Mouse (Mus musculus): ENCODE data around the gene Mup19.
"Not testable (repeated sequence)": the region's sequence is repeated elsewhere in the genome, so short reads cannot be mapped to it uniquely, and the experiment has no call there.

Gene Mup19

DNA sequence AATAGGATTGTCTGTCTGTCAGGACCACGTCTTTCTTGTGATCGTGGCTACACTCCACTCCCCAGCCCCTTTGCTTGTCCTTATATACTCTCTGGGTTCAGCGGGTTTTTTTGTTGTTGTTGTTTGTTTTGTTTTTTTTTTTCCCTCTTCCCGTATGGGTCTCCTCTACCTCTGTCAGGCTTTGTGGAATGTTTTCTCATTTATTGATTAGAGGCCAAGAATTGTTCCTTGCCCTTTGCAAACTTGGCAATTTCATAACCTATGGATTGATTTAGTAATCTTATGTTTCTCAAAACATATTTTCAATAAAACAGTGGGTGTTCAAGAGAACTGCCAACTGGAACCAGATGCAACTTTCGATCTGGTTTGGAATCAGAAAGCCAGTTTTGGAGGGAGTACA, at the start of gene Mup19:
Mup19 (minus strand) TSS at position 101 of the 400 bp plus-strand sequence.
- DNase-seq (ENCODE audit: low read depth, low spot score) = not testable (repeated sequence)

DNA sequence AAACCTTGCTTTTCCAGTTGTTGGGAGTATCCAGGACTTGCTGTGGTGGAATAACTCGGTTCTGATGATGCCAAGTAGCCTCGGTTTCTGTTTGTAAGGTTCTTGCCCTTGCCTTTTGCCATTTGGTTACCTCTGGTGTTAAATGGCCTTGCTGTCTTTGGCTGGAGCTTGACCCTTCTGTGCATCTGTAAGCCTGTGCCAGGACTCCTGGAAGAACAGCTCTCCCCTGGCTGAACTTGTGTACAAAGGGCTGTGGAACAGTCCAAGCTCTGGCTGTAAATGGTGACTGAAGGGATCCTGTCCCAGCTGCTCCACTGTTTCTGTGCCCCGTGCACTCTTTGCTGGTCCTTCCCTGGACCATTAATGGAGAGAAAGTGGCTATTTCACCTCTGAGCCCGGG, 47.1 kb upstream of the Mup19 start:
- DNase-seq (ENCODE audit: low read depth, low spot score) = no peak

DNA sequence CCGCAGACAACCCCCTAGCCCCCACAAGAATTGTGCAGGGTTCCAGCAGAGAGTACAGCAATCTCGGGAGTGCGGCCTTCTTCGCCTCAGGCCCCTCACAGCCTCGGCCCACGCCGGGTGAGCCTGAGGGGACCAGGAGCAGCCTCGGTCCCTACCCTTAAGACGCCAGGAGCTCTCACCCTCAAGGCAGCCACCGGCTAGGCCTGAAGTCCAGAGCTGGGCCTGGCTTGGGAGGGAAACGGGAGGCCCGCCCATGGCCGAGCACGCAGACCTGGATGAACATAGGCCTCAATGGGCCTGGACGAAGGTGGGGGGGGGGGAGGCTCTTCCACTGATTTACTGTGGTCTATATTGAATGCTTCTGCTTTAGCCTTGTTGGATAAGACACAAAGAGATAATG, 41.1 kb upstream of the Mup19 start:
- DNase-seq (ENCODE audit: low read depth, low spot score) = no peak

GRCm38 (mm10) chr4:61822541-61822940, 40.5 kb upstream of the Mup19 start:
- not testable (repeated sequence) for DNase-seq (ENCODE audit: low read depth, low spot score)

DNA sequence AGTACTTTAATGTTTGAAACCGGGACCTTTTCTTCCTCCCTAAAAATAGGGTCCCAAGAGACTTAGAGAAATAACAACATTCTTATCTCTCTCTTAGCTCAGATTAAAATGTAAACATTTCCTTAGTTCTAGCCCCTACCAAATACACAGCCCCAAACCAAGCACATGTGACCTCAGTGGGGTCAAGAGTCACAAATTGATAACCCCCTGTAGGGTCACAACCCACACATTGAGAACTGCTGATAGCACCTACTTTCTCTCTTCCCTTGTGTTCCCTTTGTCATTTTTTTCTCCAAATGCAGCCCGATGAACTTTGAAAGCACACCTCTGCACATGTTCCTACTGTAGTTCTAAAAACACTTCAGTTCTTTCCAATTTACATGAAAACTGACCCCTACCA, 33.5 kb upstream of the Mup19 start:
- no peak for DNase-seq (ENCODE audit: low read depth, low spot score)

DNA sequence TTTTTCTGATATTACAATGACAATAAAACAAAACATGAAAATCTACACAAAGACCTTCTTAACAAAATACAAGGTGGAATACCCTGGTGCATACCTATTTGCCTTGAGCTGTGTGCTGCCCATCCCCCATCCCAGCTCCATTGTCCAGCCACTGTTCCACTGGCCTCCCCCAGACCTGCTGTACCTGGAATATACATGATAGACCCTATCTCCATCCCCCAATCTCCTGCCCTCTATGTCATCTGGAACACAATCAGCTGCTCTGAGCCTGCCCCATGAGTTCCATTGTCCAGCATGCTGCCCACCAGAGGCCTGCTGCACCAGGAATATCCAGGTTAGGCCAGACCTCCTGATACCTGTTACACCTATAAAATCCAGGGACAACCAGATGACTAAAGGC, 31.4 kb upstream of the Mup19 start:
- no peak for DNase-seq (ENCODE audit: low read depth, low spot score)

- not testable (repeated sequence) for DNase-seq (ENCODE audit: low read depth, low spot score)
Measured at GRCm38 (mm10) chr4:61811193-61811592, 29.1 kb upstream of the Mup19 start.

DNA sequence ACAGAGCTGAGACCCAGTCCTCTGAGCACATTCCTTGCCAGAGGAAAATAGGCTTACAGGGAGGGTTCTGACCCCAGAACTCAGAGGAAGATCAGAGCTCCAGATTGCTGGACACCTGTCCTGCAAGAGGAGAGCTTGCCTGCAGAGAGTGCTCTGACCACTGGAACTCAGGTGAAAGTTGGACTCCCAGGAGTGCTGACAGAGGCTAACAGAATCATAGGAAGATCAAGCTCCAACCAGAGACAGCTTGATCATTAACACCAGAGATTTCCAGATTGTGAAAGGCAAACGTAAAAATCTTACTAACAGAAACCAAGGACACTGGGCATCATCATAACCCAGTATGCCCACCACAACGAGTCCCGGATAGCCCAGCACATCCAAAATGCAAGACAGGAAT, 26.9 kb upstream of the Mup19 start:
- DNase-seq (ENCODE audit: low read depth, low spot score) = not testable (repeated sequence)

- DNase-seq (ENCODE audit: low read depth, low spot score) = not testable (repeated sequence)
Measured at GRCm38 (mm10) chr4:61789699-61790098, 7.6 kb upstream of the Mup19 start.

DNA sequence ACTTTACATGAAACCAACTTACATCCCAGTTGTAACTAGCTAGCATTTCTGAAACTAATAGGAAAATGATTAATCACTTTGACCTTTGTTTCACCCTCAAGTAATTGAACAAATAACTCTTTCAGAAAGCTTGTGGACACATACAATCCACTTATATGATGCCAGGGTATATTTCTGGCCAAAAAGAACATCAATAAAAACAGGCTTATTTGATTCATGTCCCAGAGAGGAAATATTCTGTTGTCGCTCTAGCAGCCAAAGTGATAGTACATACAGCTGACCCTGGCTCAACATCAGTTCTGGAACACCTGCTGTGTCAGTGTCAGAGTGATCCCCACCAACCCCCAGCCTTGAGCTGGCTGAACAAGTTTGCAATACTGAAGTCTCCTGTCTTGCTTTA, 2.2 kb upstream of the Mup19 start:
- not testable (repeated sequence) for DNase-seq (ENCODE audit: low read depth, low spot score)
